Mouse (Mus musculus) brain, embryonic 14.5 days (tissue): Measurements from ENCODE around the gene Lurap1l.

ENCODE experiments used
- CTCF ChIP-seq: fragments of 200-500 bp; IDR thresholded peaks from 2 replicates; pipeline ENCODE4 v1.5.1; 2012; ENCODE audit warnings: inconsistent platforms, mild to moderate bottlenecking, moderate library complexity, borderline replicate concordance; ENCODE audit not compliant: insufficient read depth, insufficient read length; ENCODE audit errors: extremely low read depth
- POLR2A ChIP-seq: fragments of 200-500 bp; IDR thresholded peaks from 2 replicates; pipeline ENCODE4 v1.6.1; 2012; ENCODE audit warnings: mild to moderate bottlenecking, inconsistent platforms, borderline replicate concordance; ENCODE audit not compliant: poor library complexity, insufficient read depth, insufficient read length, severe bottlenecking; ENCODE audit errors: extremely low read depth

DNA sequence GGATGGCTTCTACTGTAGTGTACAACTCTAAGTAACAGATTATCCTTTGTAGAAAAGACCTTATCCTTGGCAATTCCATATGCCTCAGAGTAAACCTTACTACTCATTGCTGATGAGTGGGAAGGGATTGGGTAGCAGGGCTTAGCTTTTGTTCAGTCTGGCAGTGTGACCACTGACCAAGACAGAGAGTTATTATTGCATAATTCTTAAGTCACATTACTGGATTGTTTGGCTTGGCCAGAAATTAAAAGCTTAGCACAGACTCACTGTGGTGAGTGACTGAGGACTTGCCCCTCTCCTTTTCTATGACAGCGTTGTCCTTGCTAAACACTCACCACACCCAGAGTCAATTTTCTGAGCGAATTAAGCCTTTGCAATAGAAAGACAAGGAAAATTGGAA, 93.1 kb downstream of the Lurap1l start:
- TF ChIP-seq CTCF (no peak), POLR2A (no peak)
